Mouse (Mus musculus) liver, embryonic 14.5 days (tissue): Measurements from ENCODE around the gene Srpk2. TPM values are rescaled to one million over a fixed set of nuclear protein-coding genes. Genes with fewer than 3 reads are reported as not detected.
A peak's percentile ranks its signal among the peaks of the same experiment; 100 is the strongest.

Source experiments
- ATAC-seq: fragments of 200-750 bp; cut with Nextera tagmentation; 2 replicates; pipeline ENCODE4 v1.8.0; 2017; ENCODE audit warnings: moderate number of reproducible peaks, mild to moderate bottlenecking, moderate library complexity; ENCODE audit not compliant: insufficient read depth
- DNase-seq, 3 experiments: peaks; one replicate each; pipeline ENCODE4 v3.0.0-alpha.2; 2012 to 2013; ENCODE audit warnings: low read depth in 3 of 3, low spot score in 3 of 3
- H3K27ac ChIP-seq: fragments of 300-500 bp; sonication (generic); 2 replicates; pipeline ENCODE4 v1.5.1; 2014; ENCODE audit warnings: moderate library complexity, mild to moderate bottlenecking, control low read depth, inconsistent platforms
- H3K27me3 ChIP-seq: fragments of 300-500 bp; sonication (generic); 2 replicates; pipeline ENCODE4 v1.6.1; 2014; ENCODE audit warnings: mild to moderate bottlenecking, low read length, moderate library complexity; ENCODE audit not compliant: control insufficient read depth, insufficient read depth
- H3K36me3 ChIP-seq: fragments of 300-500 bp; sonication (generic); replicated peaks from 2 replicates; pipeline ENCODE4 v1.6.1; 2014; ENCODE audit warnings: low read depth; ENCODE audit not compliant: control insufficient read depth, insufficient read depth
- H3K4me1 ChIP-seq, 2 experiments: fragments of 200-500 bp in 1 of 2; fragments of 300-500 bp in 1 of 2; sonication (generic) in 1 of 2; replicated peaks; 2 replicates each; pipeline ENCODE4 v1.6.1; 2012 to 2014; ENCODE audit warnings: antibody characterized with exemption in 1 of 2, inconsistent platforms in 1 of 2, low read length in 1 of 2; ENCODE audit not compliant: control insufficient read depth in 2 of 2, insufficient read depth in 2 of 2
- H3K4me2 ChIP-seq: fragments of 300-500 bp; sonication (generic); 2 replicates; pipeline ENCODE4 v1.6.1; 2014; ENCODE audit warnings: low read depth, mild to moderate bottlenecking, control low read depth, moderate library complexity
- H3K4me3 ChIP-seq, 2 experiments: fragments of 200-500 bp in 1 of 2; fragments of 300-500 bp in 1 of 2; sonication (generic) in 1 of 2; 2 replicates each; pipeline ENCODE4 v1.5.1; 2012 to 2014; ENCODE audit warnings: low read depth in 2 of 2, low read length in 2 of 2, mild to moderate bottlenecking in 2 of 2, control low read depth in 1 of 2, inconsistent platforms in 1 of 2, moderate library complexity in 1 of 2; ENCODE audit not compliant: insufficient read depth in 1 of 2
- H3K9ac ChIP-seq: fragments of 300-500 bp; sonication (generic); replicated peaks from 2 replicates; pipeline ENCODE4 v1.6.1; 2014; ENCODE audit warnings: mild to moderate bottlenecking, control low read depth, moderate library complexity
- H3K9me3 ChIP-seq: fragments of 300-500 bp; sonication (generic); 2 replicates; pipeline ENCODE4 v1.6.1; 2016; ENCODE audit warnings: low read length, mixed read lengths; ENCODE audit not compliant: control insufficient read depth
- CTCF ChIP-seq: IDR thresholded peaks from 2 replicates; pipeline ENCODE4 v1.5.1; 2016; ENCODE audit warnings: antibody characterized with exemption, low read depth, control low read depth
- EP300 ChIP-seq: IDR thresholded peaks from 2 replicates; pipeline ENCODE4 v1.6.1; 2016; ENCODE audit warnings: antibody characterized with exemption, low read depth
- WGBS: fragments of 180-500 bp; shearing (Covaris S2); extraction: QIAGEN DNeasy Blood & Tissue Kit; methylation state at CpG from one replicate; pipeline ENCODE4 v1.1.7; 2014; ENCODE audit not compliant: insufficient replicate concordance; 5-methylcytosine and 5-hydroxymethylcytosine counted together
- polyA plus RNA-seq, 2 experiments: library from polyadenylated mRNA; depleted of rRNA in 1 of 2; stranded (reverse) in 1 of 2; unstranded in 1 of 2; fragments of >200 nt; fragmentation: Nextera tagmentation in 1 of 2; extraction: Ambion mirVana in 1 of 2; gene quantifications; 2 replicates each; pipeline versions ENCODE4 v1.2.1 to v1.2.3; 2012 to 2014

Srpk2 gene
- polyA plus RNA-seq, 2 experiments = 3.2 to 5.4 TPM

DNA sequence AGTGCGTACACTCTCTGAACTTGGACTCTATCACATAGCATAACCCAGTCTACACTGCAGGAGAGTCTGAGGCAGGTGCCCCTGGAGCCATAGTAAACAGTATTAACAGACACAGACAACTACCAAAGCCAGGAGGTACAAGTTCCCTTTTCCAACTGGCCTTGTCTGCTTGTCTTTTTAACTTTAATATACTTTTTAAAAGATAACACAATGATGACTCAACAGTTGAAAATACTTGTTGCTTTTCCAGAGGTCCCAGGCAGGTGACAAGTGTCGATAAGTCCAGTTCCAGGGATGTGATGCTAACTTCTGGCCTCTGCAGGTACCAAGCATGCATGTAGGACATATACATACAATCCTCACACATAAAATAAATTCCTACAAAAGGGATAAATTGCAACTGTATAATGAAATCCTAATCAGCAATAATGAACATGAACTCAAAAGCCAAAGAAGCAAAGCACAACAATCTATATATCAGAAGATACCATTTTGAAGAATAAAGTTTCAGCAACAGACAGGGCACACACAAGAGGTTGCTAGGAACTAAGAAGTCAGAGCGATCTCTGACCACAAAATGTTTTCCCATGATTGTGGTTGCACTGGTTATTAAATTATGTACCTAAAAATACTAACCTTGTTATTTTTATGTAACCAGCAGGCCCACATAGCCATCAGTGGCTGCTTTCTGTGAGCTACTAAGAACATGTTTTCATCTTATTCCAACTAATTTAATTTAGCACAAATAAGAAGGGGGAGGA is 105.1 kb downstream of the Srpk2 start:
- TF ChIP-seq EP300 = no peak
- TF ChIP-seq CTCF = no peak
- H3K4me3 ChIP-seq = no peak overlapping the region
- H3K27ac ChIP-seq = no peak overlapping the region
- no peaks in the 10 kb centered on the region for H3K36me3 ChIP-seq
- DNase-seq (no peak), ATAC-seq (no peak)
- WGBS = 68% methylated on average over 3 of the region's 3 CpGs
- H3K27me3 ChIP-seq = no peaks in the 10 kb centered on the region
- peaks cover 0 to 5% of the 10 kb centered on the region in 2 experiments; a peak in 1 of 4 replicates for H3K4me1 ChIP-seq
- H3K4me2 ChIP-seq = no peak overlapping the region
- H3K9me3 ChIP-seq = no peaks in the 10 kb centered on the region
- H3K9ac ChIP-seq = no peak overlapping the region

DNA sequence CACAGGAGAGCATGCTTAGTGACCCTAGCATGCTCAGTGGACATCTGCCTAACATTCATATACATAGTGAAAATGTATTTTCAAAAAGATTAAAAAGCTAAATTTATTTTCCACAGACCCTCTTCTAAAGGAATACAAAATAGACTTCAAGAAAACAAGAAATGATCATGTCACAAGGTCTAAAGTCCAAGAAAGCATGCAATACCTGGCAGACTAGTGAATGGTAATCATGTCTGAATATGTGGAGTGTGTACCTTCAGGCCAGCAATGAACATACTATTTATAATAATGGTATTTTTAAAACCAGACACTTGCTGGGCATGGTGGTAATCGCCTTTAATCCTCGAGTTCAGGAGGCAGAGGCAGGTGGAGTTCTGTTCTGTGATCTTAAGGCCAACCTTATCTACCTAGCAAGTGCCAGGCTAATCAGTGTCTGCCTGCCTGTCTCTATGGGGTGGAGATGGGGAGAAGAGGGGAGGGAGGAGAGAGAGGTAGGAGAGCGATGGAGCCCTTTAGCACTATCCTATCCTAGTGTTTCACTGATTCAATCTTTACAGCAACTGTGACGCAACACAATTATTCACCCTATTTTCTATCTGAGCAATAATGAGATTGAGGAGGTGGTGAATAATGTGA is 106.0 kb downstream of the Srpk2 start:
- Histone ChIP-seq H3K36me3 (no peaks in the 10 kb centered on the region), H3K27ac (no peak overlapping the region), H3K4me2 (no peak overlapping the region), H3K9me3 (no peaks in the 10 kb centered on the region), H3K4me3 (no peak overlapping the region), H3K4me1 (peaks cover 0 to 5% of the 10 kb centered on the region in 2 experiments; a peak in 1 of 4 replicates), H3K27me3 (no peaks in the 10 kb centered on the region), H3K9ac (no peak overlapping the region)
- DNase-seq = no peak
- WGBS = 39% methylated on average over 4 of the region's 4 CpGs
- TF ChIP-seq EP300 = no peak
- TF ChIP-seq CTCF = no peak
- ATAC-seq = peak; percentile 39; the same call in 1 of the 2 replicates

DNA sequence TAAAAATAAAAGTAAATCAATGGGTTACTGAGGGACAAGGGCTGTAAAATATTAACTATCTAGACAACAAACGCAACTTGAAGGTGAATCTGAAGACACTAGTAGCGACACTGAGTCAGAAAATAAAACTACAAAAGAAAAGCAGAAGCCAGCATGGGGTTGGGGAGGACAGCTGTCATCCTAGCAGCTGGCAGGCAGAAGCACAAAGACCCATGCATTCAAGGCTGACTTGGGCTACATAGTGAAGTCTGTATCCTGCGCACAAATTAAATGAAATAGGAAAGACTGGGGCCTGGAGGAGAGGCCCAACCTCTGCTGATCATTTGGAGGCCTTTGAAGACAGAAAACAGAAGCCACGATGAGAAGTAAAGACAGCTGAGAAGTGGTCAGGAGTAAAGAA is 106.6 kb downstream of the Srpk2 start:
- H3K4me2 ChIP-seq = no peak overlapping the region
- no peaks in the 10 kb centered on the region for H3K9me3 ChIP-seq
- ATAC-seq = no peak
- DNase-seq = no peak
- no peaks in the 10 kb centered on the region for H3K36me3 ChIP-seq
- TF ChIP-seq CTCF (no peak), EP300 (no peak)
- no peaks in the 10 kb centered on the region for H3K27me3 ChIP-seq
- 78% methylated on average over 4 of the region's 4 CpGs for WGBS
- no peak overlapping the region for H3K9ac ChIP-seq
- H3K4me3 ChIP-seq = no peak overlapping the region
- no peak overlapping the region for H3K27ac ChIP-seq
- peaks cover 0 to 5% of the 10 kb centered on the region in 2 experiments; a peak in 1 of 4 replicates for H3K4me1 ChIP-seq

DNA sequence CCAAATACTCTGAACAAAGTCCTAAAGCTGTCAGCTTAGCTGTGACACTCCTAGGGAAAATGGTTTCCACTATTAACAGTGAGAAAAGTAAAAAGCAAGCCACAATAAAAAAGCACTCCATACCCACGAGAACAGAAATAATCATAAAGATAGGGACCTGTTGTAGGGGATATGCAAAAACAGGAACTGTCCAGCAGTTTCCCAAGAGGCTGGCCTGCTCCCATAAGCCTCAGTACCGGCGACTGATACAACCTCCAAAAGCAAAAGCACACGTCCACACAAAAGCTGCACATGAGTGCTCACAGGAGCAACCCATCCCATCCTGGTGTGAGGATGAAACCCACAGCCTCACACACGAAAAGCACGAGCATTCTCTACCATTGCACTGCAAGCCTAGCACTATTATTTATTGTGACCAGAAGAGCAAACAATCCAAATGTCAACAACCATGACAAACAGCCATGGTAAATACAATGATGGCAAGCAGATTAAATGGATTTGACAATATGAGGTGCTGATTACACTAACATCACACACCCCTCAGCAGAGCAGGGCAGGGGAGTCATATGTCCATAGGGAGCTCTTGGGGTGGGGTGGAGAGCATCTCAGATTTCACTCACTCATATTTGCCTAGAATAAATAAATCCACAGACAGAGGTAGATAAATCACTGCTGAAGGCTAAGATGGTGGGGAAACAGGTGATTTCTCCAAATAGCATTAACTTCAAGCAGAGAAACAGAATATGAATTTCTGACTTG is 107.9 kb downstream of the Srpk2 start:
- Histone ChIP-seq H3K4me1 (peaks cover 0 to 5% of the 10 kb centered on the region in 2 experiments; a peak in 1 of 4 replicates), H3K4me3 (no peak overlapping the region), H3K36me3 (no peaks in the 10 kb centered on the region), H3K4me2 (no peak overlapping the region), H3K27ac (no peak overlapping the region), H3K9ac (no peak overlapping the region), H3K27me3 (no peaks in the 10 kb centered on the region), H3K9me3 (no peaks in the 10 kb centered on the region)
- 43% methylated on average over 6 of the region's 6 CpGs for WGBS
- ATAC-seq (no peak), DNase-seq (no peak)
- no peak for TF ChIP-seq CTCF
- TF ChIP-seq EP300 = no peak

DNA sequence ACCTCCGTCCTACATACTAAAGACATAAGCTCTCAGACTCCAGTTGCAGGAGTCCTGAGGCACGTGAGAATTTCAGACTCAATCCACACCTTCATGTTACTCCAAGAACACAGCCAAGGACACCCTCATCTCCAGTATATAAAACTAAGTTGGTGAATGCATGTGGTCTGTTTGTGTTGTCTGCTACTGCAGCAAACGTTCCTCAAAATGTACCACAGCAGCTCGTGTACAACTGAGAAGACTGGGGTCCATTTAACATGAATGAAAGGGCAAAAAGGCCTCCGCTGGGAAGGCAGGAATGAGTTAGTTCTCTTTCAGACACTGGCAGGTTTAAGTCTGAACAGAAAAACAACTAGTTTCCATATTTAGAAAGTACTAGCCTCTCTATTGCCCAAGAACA is 110.5 kb downstream of the Srpk2 start:
- 70% methylated on average over 5 of the region's 5 CpGs for WGBS

More for the DNA sequence above, 110.5 kb downstream of the Srpk2 start:
- Histone ChIP-seq H3K4me3 (no peak overlapping the region), H3K9me3 (no peaks in the 10 kb centered on the region), H3K4me2 (no peak overlapping the region), H3K4me1 (peaks cover 0 to 5% of the 10 kb centered on the region in 2 experiments; a peak in 1 of 4 replicates), H3K27ac (no peak overlapping the region), H3K9ac (no peak overlapping the region), H3K27me3 (no peaks in the 10 kb centered on the region), H3K36me3 (no peaks in the 10 kb centered on the region)
- DNase-seq (no peak), ATAC-seq (no peak)
- TF ChIP-seq CTCF = no peak
- TF ChIP-seq EP300 = no peak
